Mouse (Mus musculus) T-helper 2 cell (primary cell): ENCODE measurements at regions not wholly inside any gene's neighbourhood (a gene's known extent, or its start where the extent isn't known, plus 50 kb on each side); places are given as distances from the start of the nearest gene placed in this dataset.

Source experiments
- in situ Hi-C: fragments of 300-600 bp; cut with MboI, MseI; formaldehyde crosslinking; loops from one replicate; pipeline ENCODE4 v1.15.1; 2025; ENCODE audit warnings: high pct_unique_total_duplicates

DNA sequence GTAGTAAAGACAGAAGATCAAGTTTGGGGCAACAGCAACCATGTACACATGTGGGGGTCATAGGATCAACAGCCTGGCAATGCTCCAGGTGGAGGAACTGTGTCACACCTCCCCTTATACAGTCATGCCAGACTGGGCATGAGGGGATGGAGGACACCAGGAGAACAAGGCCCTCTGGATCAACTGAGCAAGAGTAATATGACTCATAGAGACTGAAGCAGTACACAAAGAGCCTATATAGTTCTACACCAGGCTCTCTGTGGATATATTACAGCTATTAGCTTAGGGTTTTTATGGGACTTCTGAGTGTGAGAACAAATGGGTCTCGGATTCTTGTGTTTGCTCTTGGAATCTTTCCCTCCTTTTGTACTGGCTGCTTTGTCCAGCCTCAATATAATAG, 57.9 kb upstream of the Ifngr1 start:
- in situ Hi-C loops: no loop called here
